Mouse (Mus musculus): ENCODE measurements at regions not wholly inside any gene's neighbourhood (a gene's known extent, or its start where the extent isn't known, plus 50 kb on each side); places are given as distances from the start of the nearest gene placed in this dataset.

GRCm38 (mm10) chr2:178664977-178665376 lies 234.6 kb downstream of the Cdh26 start:
- peak in 1 of 2 experiments; percentile 66 for DNase-seq

GRCm38 (mm10) chr2:178668451-178668850 lies 238.1 kb downstream of the Cdh26 start:
- DNase-seq, result peak in 1 of 2 experiments; percentile 57

DNA sequence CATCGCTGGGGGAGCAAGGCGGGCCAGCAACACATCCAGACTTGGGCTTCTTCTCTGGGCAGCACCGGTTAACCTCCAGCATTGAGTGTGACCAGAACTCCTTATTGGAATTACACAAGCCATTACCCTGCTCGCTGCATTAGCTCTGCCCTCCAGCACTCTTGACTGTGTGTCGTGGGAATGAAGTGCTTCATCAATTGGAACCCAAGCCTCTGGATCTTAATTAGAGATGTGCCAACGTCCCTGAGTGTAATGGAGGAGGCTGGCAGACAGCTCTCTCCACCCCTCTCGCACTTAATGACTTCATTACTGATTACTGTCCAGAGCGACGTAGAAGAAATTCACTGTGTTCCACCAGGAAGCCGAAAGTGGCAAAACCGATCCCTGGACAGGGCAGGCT lies 240.6 kb downstream of the Cdh26 start:
- DNase-seq, result no peak

DNA sequence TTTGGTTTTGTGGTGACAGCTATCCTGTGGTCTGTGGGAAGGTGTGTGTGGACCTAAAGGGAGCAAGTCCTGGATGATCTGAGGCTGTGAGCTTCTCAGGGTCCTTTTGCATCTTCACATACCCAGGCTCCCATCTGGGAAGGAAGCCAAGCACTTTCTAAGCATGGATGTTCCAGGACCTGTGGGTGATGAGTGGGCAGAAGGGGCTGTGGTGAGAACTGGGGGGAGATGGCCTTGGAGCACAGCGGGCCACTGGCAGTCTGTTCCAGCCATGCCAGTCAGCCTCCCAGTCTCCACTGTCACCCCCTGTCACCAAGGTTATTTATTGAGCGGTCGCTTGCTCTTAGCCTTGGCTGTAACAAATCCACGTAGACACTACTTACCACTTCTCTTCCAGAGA lies 243.3 kb downstream of the Cdh26 start:
- no peak for DNase-seq

DNA sequence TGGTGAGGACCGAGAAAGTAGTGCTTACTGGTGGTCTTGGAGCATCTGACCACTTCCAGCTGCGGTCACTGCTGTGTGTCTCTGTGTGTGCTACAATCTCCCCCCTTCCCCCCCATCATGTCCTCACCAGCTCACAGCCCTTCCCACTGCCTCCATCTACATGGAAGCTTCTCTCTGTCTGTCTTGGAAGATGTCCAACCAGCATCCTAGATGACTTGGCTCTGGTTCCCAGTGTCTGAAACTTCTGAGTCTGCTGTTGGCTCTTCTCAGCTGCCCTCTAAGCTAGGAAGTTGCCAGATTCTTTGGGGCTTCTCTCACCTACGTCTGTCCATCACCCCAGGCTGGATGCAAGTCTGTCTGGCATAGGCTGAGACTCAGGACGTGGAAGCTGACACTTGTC lies 244.3 kb downstream of the Cdh26 start:
- no peak for DNase-seq

DNA sequence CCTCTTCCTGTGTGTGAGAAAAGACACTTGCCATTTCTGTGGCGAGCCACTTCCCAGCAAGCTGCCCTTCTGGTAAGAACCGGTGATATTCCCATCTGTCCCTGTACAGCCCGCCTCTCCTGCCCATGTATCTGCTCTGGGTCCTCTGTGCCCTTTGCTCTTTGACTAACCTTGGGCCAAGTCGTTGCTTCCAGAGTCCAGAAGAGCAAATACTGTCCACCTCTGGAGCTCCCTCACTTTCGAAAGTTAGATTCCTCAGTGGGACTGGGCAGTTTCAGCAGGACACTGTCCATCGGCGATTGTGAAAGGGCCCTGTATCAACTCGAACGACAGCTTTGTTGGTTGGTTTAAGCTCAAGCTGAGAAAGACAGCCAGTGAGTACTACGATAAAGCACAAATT lies 246.6 kb downstream of the Cdh26 start:
- no peak for DNase-seq

DNA sequence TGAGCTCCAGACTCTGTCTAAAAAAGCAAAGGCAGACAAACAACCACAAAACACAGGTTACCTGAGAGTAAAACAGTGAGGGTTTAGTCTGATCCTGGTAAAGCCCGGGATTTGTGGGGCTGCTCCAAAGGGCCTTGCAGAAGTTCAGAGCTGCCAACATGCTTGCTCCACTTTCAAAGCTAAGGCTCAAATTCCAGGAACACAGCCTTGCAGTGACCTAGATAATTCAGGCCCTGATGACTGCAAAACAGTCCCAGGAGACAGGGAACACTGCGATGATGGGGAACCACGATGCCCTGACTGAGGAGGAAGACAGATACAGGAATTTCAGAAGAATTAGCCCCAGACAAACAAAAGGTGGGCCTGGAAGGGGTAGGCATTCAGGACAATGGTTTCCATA lies 250.0 kb downstream of the Cdh26 start:
- no peak for DNase-seq

DNA sequence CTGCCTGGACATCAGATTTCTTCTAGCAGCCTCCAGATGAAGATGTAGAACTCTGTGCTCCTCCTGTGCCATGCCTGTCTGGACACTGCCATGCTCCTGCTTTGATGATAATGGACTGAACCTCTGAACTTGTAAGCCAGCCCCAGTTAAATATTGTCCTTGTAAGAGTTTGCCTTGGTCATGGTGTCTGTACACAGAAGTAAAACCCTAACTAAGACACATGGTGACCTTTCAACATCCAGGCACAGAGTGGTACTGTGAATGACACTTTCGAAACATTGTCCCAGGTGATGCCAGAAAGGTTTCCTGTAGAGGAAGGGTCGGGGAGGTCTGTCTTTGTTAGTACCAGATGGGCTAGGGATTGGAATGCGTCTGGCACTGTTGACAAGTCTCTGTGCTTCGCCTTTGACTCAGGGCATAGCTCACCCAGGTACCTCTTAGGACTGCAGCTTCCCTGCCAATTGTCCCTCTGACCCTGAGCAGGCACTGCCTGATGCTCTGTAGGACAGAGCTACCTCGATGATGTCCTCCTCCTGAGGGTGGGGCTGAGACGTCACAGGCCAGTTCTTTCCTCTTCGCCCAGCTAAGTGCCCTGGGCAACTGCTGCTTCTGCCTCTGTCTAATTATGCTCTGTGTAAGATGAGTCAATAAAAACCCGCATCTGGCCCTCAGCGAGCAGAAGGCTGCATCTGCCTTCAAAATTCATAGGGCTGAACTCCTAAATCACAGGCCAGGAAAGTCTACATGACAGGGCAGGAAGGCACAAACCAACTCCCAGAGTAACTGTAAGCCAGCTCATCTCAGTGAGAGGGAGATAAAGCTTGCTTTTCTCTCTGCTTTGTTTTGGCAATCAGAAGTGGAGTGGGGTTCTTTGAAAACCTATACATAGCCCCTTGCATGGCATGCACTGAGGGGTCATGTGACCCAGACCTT lies 254.0 kb downstream of the Cdh26 start:
- peak; percentile 51 to 72 for DNase-seq

- no peak for DNase-seq
These were observed 254.9 kb downstream of the Cdh26 start for GRCm38 (mm10) chr2:178685211-178685610.

DNA sequence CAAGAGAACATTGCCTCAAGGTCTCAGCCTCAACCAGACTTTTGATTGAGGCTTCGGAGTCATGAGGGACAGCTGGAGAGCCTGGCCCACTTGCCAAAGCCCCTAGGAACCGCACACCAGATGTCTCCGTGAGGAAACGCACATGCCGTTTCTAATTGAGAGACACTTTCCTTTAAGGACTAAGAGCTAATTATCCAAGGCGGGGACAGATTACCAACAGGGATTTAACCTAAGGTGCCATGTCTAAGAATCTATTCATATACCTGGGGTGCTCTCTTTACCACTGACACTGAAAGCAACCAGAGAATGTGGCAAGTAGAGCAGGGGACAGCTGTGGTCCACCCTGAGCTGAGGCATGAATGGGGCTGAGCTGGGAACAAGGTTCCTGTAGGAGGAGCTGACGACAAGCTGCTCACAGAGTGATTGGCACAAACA lies 255.9 kb downstream of the Cdh26 start:
- no peak for DNase-seq

DNA sequence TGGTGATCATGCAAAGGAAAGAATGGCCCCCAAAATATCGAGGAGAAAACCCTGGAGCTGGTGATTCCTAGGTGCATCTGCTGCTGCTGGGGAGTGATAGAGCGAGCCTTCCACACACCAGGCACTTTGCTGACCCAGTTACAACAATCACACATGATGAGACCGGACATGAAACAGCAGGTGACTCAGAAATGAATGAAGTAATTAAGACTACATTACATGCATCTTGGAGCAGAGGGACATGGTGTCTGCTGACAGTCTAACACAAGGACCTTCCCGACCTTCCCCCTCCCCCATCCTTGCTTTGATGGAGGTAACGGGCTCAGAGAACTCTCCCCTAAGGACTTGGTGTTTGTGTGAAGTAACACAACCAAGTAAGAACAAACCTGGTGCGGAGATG lies 258.3 kb downstream of the Cdh26 start:
- DNase-seq, result no peak

DNA sequence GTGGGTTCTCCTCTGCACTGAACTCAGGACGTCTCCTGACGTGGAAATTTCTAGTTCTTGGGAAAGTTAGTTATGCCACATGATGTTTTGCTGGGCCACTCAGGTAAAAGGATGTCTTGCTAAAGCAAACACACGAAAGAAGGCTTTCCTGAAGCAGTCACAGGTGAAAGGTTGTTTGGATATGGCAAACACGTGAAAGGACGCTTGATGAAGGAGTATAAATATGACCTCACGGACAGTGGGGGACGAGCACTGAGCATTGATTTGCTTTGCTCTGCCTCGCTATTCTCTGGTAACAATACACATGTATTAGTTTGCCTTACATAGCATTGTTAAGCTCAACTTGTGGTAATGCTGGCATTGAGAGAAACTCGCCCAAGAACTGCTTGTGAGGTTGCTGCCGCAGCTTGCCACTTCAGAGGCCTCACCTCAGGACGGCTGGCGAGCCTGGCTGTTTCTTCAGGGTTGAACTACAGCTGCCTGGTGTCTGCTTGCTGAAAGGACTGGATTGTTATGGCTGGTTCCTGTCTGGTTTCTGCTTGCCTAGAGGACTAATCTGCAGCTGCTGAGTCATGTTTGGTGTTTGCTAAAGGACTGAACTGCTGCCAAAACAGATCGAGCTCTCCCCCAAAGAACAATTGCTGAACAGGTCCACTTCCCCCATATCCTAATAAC lies 261.0 kb downstream of the Cdh26 start:
- DNase-seq, result peak in 1 of 2 experiments; percentile 15

GRCm38 (mm10) chr2:178691865-178692228 lies 261.5 kb downstream of the Cdh26 start:
- no peak for DNase-seq

DNA sequence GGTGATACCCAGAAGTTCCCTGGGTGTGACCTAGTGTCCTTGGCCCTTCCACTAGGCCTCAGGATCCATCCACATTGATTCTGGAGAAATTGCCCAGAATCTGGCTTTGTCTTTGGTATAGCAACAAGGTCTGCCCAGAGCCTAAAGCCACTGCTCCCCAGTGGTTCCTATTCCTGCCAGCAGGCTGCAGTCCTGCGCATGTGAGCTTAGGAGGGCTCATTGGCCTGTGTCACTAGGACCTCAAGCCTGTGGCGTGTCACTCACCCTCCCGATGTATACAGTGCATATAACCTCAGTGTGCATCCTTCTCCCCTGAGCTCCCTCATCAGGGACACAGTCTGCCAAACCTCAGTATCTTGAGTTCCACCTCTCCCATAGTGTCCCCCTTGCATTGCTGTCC lies 261.9 kb downstream of the Cdh26 start:
- DNase-seq, result no peak

DNA sequence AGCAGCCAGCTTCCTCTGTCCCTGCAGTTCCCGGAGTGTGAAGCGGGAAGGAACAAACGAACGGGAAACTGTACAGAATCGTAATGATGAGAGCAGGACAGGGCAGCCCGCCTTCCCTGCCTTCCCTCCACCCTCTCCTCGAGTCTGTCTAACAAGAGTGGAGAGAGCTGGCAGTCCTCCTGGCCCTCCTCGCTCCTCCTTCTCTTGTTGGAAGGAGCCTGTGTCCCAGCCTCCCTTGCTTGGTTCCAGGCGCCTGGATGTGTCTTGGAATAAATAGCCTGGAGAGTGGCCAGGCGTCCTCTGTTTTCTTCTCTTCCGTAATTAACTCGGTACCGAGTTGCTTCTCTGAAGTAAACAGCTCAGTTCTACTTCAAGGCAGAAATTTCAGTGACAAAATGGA lies 268.3 kb downstream of the Cdh26 start:
- DNase-seq, result peak; percentile 17 to 53

- no peak for DNase-seq
These were observed 270.5 kb downstream of the Cdh26 start for GRCm38 (mm10) chr2:178700825-178701224.

GRCm38 (mm10) chr2:178704510-178704909 lies 274.2 kb downstream of the Cdh26 start:
- no peak for DNase-seq

DNA sequence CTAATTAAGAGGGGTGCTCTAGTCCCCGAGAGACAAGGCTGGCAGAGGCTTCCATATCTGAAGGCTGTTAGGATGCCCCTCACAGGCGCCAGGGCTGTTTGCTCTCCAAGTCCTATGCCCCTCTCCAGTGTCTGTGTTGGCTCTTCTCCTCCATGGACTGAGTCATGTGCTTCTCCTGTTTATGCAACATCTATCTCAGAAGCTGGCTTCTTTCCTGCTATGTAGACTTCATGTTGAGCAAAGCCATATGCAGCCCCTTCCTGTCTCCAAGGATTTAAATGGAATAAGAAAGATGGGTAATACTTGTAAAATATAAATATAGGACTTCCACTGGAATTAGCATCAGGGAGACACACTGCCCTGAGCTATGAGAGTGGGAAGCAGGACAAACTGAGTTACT lies 278.3 kb downstream of the Cdh26 start:
- DNase-seq, result no peak

DNA sequence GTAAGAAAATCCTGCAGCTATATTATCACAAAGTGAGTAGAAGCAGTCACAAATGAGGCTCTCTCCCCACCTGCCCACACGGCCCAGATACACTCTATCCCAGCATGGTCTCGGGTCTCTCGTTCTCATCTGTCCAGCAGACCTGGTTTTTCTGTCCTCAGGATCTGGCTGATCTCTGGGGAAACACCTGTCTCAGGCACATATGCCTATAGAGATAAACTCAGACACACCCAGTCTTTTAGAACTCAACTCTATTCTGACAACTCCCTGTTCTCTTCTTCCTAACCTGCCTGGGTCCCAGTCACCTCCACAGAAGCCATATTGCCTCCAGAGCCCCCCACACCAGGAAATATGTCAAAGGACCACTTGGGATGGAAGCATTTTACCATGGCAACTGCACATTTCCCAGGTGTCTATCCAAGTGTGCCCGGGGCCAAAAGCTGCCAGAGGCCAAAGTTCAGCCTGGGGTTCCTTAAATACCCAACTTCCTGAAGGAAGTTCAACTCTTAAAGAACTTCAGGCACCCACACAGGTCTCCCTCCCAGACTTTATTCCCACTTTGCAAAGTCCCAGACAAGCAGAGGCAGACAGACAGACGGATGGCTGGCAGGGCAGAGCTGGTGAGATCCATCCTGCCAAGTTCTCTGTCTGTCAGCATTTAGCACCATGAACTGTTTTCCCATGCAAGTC lies 279.0 kb downstream of the Cdh26 start:
- no peak for DNase-seq

- no peak for DNase-seq
These were observed 279.7 kb downstream of the Cdh26 start for GRCm38 (mm10) chr2:178710001-178710400.

- no peak for DNase-seq
These were observed 281.3 kb downstream of the Cdh26 start for GRCm38 (mm10) chr2:178711587-178712080.

- no peak for DNase-seq
These were observed 282.1 kb downstream of the Cdh26 start for GRCm38 (mm10) chr2:178712391-178712892.
